Mouse (Mus musculus): ENCODE measurements around the gene Ctnnd2. TPM values are rescaled to one million over a fixed set of nuclear protein-coding genes. Genes with fewer than 3 reads are reported as not detected.

The Ctnnd2 gene
- polyA plus RNA-seq, 1 experiment, result 0.81 TPM

DNA sequence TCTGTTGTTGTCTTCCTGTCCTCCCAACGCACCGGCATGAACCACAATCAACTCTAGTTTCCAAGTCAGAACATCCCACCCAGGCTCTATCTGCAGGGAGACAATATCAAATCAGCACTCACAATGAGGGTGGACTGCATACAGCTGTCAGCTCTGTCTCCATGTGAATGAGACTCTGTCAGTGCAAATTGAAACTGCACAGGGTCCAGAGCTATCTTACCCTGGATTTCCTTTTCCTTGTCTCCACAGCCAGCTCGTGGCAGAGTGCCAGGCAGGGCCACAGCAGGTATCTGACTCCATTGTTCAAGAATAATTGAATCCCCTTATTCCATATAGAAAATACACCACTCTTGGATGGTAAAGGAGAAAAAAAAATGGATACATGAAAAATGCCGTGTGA is 343.0 kb downstream of the Ctnnd2 start:
- DNase-seq (ENCODE audit: low read depth), result no peak

DNA sequence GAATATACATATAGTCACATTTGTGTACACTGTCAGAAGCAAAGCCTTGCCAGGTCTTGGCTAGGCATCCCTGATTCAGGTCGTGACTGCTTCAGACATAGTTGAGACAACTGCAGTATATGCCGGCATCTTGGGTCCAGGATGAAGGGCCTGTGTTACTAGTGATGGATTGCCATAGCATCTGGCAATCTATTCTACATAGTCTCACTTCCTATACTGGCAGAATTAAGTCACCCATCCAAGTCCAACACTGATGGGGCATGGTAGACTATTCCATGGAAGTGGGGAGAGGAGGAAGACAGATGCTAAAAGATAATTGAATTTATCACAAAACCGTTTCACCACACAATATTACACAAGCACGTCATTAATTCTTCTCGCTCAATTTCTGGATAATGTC is 369.1 kb downstream of the Ctnnd2 start:
- no peak for DNase-seq (ENCODE audit: low read depth)

- no peak for DNase-seq (ENCODE audit: low read depth)
Observed at GRCm38 (mm10) chr15:30548263-30548662, 375.9 kb downstream of the Ctnnd2 start.

GRCm38 (mm10) chr15:30550956-30551355 is 378.6 kb downstream of the Ctnnd2 start:
- DNase-seq (ENCODE audit: low read depth), result no peak

DNA sequence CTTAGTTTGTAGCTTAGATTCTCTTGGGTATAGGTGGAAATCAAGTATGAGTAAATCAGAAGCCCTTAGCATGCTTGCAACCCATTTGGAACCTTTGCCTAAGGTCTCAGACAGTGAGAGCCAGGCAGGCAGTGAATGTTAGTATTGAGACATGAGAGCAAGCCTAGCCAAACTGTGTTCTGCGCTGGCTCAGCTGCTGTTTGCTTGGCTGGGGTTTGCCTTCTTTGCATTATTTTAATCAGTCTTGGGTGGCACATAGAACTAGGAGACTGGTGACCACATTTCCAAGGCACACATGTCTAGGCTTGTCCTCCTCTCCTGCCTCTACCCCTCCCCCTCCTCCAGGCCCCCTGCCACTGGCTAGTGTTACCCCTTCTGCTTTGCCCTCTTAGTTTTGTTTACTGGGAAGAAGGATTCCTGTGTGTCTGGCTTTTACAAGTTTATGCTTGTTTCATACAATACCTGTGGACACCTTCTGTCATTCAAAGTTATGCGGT is 381.6 kb downstream of the Ctnnd2 start:
- DNase-seq (ENCODE audit: low read depth), result no peak

DNA sequence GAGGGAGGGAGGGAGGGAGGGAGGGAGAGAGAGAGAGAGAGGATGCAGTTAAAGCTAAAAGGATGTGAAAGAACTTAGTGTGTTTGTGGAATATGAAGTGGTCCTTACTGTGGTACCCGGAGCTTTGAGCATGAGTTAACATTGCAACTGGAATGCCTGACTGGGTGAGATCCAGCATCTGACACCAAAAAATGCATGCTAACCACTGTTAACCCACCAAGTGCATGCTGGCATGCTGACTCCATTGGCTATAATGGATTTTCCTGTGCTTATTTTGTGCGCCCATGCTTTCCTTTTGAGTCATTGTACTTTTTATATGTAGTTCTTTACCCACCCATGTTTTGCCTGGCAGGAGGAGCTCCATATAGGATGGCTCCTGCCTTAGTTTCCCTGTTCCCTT is 383.4 kb downstream of the Ctnnd2 start:
- DNase-seq (ENCODE audit: low read depth), result no peak

GRCm38 (mm10) chr15:30562375-30562774 is 390.0 kb downstream of the Ctnnd2 start:
- DNase-seq (ENCODE audit: low read depth), result no peak

- DNase-seq (ENCODE audit: low read depth), result no peak
Observed at GRCm38 (mm10) chr15:30564594-30564993, 392.2 kb downstream of the Ctnnd2 start.

GRCm38 (mm10) chr15:30570254-30570800 is 397.9 kb downstream of the Ctnnd2 start:
- DNase-seq (ENCODE audit: low read depth), result no peak

- no peak for DNase-seq (ENCODE audit: low read depth)
Observed at GRCm38 (mm10) chr15:30587446-30587845, 415.1 kb downstream of the Ctnnd2 start.

- no peak for DNase-seq (ENCODE audit: low read depth)
Observed at GRCm38 (mm10) chr15:30590865-30591264, 418.5 kb downstream of the Ctnnd2 start.

DNA sequence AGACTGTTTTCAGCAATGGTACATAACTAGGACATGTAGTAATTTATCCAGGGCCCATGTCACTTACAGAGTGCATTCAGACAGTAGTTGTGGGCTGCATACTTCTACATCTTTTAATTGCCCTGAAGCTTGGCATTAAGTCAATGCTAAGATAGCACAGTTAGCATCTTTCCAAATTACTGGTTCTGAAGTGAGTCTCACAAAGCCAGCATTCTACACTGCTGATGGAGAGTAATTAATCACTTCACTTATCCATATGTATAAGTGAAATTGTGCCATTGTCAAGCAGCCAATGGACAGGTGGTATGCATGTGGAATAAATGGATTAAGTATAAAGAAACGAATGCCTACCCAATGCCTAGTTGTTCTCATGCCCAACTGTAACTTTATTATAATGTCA is 423.1 kb downstream of the Ctnnd2 start:
- DNase-seq (ENCODE audit: low read depth), result no peak

DNA sequence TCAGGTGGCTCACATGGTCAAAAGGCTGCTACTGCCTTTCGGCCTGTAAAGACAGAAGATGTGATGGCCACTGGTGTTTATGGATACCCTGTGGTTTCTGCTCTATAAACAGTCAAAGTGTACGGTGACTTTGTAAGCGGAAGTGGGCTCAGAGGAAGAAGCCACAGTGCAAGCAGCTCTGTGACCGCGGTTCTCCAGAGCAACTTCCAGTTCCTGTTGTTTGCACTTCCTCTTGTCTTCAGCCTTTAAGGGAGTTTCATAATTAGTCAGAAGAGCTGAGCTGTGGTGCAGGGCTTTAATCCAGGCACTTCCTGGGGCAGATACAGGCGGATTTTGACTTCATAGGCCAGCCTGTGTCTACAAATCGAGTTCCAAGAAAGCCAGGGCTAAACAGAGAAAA is 438.2 kb downstream of the Ctnnd2 start:
- DNase-seq (ENCODE audit: low read depth), result no peak

- no peak for DNase-seq (ENCODE audit: low read depth)
Observed at GRCm38 (mm10) chr15:30615451-30615850, 443.1 kb downstream of the Ctnnd2 start.

- no peak for DNase-seq (ENCODE audit: low read depth)
Observed at GRCm38 (mm10) chr15:30616861-30617260, 444.5 kb downstream of the Ctnnd2 start.

GRCm38 (mm10) chr15:30617932-30618331 is 445.5 kb downstream of the Ctnnd2 start:
- DNase-seq (ENCODE audit: low read depth), result no peak

GRCm38 (mm10) chr15:30628524-30628923 is 456.1 kb downstream of the Ctnnd2 start:
- DNase-seq (ENCODE audit: low read depth), result no peak

DNA sequence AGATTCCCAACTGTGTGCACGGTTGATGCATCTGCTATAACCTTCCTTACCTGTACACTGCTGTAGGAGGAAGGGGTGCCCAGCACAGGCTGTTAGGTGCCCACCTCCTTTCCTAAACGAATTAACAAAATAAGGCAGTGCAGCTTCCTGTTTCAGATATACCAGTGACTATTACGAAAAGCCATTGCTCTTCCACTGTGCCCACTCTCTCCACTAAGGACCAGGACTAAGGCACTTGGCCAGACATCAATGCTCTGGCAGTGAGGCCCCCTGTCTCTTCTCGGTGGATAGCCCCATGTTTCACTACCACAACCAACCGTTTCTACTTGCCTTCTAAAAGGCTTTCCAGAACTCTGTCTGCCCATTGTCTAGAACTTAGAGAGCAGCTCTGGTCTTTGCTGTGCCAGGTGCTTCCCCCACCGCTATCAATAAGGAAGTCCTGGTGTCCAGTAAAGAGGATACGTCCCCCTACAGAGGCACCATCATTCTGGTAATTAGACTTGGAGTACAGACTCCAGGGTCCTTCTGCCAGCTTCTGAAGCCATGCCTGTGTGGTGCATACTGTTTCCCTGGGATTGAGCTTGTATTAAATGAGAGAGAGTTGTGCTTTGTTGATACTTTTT is 459.8 kb downstream of the Ctnnd2 start:
- DNase-seq (ENCODE audit: low read depth), result no peak

DNA sequence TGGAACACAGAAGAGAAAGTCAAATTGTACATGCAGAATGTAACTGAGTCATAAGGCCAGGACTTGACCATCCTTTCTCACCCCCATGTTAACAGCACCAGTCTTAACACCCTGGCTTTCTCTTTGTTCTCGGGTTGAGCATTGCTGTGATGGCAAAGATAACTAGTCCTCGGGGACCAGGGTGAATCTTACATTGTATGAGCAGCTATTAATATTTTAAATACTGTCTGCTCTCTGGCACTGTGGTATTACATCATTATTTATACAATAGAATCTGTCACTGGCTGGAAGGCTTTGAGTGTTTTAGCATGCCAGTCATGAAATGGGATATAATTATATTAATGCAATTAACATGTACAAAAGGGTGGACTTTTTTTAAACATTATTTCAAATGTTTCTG is 461.5 kb downstream of the Ctnnd2 start:
- DNase-seq (ENCODE audit: low read depth), result no peak

GRCm38 (mm10) chr15:30634522-30634921 is 462.1 kb downstream of the Ctnnd2 start:
- no peak for DNase-seq (ENCODE audit: low read depth)

DNA sequence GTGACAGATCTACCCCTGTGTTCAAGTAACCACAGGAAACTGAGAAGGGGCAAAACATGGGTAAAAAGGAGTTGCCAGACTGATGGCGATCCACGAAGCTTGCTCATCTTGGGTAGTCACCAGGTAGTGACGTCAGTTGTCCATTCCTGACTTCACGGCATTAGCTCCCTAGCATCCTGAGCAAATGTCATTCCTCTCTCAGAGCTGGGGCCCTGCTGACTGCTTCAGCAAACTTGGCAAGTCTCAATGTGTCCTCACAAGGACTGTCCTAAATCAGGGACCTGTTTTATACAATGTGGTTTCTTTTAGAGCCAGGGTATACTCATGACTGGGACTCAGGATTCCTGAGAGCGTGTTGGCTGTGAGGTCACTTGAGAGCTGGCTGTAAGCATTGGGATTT is 468.3 kb downstream of the Ctnnd2 start:
- no peak for DNase-seq (ENCODE audit: low read depth)

DNA sequence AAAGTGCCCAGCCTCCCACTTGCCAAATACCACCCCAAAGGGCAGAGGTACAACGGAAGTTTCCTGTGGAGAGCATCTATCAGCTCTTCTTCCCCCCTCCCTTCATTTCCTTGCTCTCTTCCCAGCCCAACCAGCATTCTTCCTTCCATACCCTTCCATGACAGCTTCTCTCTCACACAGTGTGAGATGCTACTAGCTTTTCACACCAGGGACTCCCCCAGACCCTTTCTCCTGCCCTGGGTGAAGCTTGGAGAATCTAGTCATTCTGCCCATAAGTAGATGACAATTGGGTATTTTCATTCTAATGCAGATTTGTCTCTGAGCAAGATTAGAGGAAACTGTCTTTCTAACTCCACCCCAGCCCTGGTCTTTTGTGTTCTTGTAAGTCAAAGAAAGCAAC is 473.3 kb downstream of the Ctnnd2 start:
- no peak for DNase-seq (ENCODE audit: low read depth)

GRCm38 (mm10) chr15:30646501-30647431 is 474.4 kb downstream of the Ctnnd2 start:
- no peak for DNase-seq (ENCODE audit: low read depth)
